In genomic region chr13:13328876-13329275, GRCm38 (mm10) we compare ENCODE assay signal across 8 mouse cellular contexts.
A peak's percentile ranks its signal among the peaks of the same experiment; 100 is the strongest.
DNase-seq lines count a peak whose midpoint lies in the region; ATAC-seq and TF ChIP-seq lines count a peak whose summit lies in the region.

No protein-coding gene starts in this region.

- TF ChIP-seq POLR2A in lung, adult 2 months (IDR thresholded peaks at IDR 0.05; ENCODE audit: borderline replicate concordance, extremely low read depth, low read depth, low read length): no peak

- no peak overlapping the region for H3K9ac ChIP-seq in midbrain, embryonic 12.5 days (replicated peaks)
- H3K9ac ChIP-seq in midbrain, embryonic 15.5 days: no peak overlapping the region
- H3K9ac ChIP-seq in hindbrain, embryonic 14.5 days: no peak overlapping the region

- TF ChIP-seq CTCF in lung, adult 2 months (IDR thresholded peaks at IDR 0.05; ENCODE audit: insufficient read depth, low read length): peak; percentile 65

- no peaks in the 10 kb centered on the region for H3K4me1 ChIP-seq in midbrain, embryonic 12.5 days
- H3K4me1 ChIP-seq in midbrain, embryonic 15.5 days: no peaks in the 10 kb centered on the region
- no peaks in the 10 kb centered on the region for H3K4me1 ChIP-seq in hindbrain, embryonic 14.5 days (replicated peaks; ENCODE audit: control insufficient read depth, insufficient read depth, low read length)
- no peaks in the 10 kb centered on the region for H3K4me1 ChIP-seq in lung, adult 2 months (ENCODE audit: control insufficient read depth, insufficient read depth, low read length)

- WGBS in midbrain, embryonic 12.5 days: 0% methylated on average over 2 of the region's 2 CpGs
- 4% methylated on average over 2 of the region's 2 CpGs for WGBS in midbrain, embryonic 15.5 days
- WGBS in hindbrain, embryonic 14.5 days: 0% methylated on average over 2 of the region's 2 CpGs
- 6% methylated on average over 2 of the region's 2 CpGs for WGBS in lung, adult 2 months

- H3K4me3 ChIP-seq in midbrain, embryonic 12.5 days: no peak overlapping the region
- no peak overlapping the region for H3K4me3 ChIP-seq in midbrain, embryonic 15.5 days
- H3K4me3 ChIP-seq in hindbrain, embryonic 14.5 days (replicated peaks; ENCODE audit: low read length): no peak overlapping the region
- no peak overlapping the region for H3K4me3 ChIP-seq in lung, adult 2 months (replicated peaks; ENCODE audit: extremely low read depth, low read depth, low read length)

- H3K27ac ChIP-seq in midbrain, embryonic 12.5 days (replicated peaks): no peak overlapping the region
- H3K27ac ChIP-seq in midbrain, embryonic 15.5 days: no peak overlapping the region
- H3K27ac ChIP-seq in hindbrain, embryonic 14.5 days: no peak overlapping the region

- no peak overlapping the region for H3K4me2 ChIP-seq in midbrain, embryonic 12.5 days (replicated peaks)
- no peak overlapping the region for H3K4me2 ChIP-seq in midbrain, embryonic 15.5 days
- H3K4me2 ChIP-seq in hindbrain, embryonic 14.5 days (replicated peaks): no peak overlapping the region

- H3K36me3 ChIP-seq in midbrain, embryonic 12.5 days: no peaks in the 10 kb centered on the region
- H3K36me3 ChIP-seq in midbrain, embryonic 15.5 days (replicated peaks): no peaks in the 10 kb centered on the region
- H3K36me3 ChIP-seq in hindbrain, embryonic 14.5 days (replicated peaks; ENCODE audit: control insufficient read depth, insufficient read depth): no peaks in the 10 kb centered on the region

- H3K27me3 ChIP-seq in midbrain, embryonic 12.5 days: no peaks in the 10 kb centered on the region
- no peaks in the 10 kb centered on the region for H3K27me3 ChIP-seq in midbrain, embryonic 15.5 days (replicated peaks)
- no peaks in the 10 kb centered on the region for H3K27me3 ChIP-seq in hindbrain, embryonic 14.5 days (ENCODE audit: control insufficient read depth, insufficient read depth, low read length)

- peak; percentile 13 to 22 for DNase-seq in cerebellum, adult 18-20 months
- DNase-seq in cerebellum, adult 9-10 months: no peak
- DNase-seq in c-Kit-positive CD71-negative TER-119-negative erythroid progenitor cells, embryonic 14.5 days (ENCODE audit: low read depth): peak; percentile 39
- DNase-seq in hindbrain, embryonic 14.5 days (ENCODE audit: low spot score): peak; percentile 65
- peak; percentile 61 for DNase-seq in lung, adult 2 months
- peak; percentile 35 to 63 for DNase-seq in spleen, postnatal 14 days (ENCODE audit: low spot score in 2 of 2)

- ATAC-seq in midbrain, embryonic 12.5 days (ENCODE audit: low FRiP score, low read depth): peak; percentile 66; the same call in 1 of the 2 replicates
- no peak for ATAC-seq in midbrain, embryonic 15.5 days (replicated peaks)
- no peak for ATAC-seq in hindbrain, embryonic 14.5 days (ENCODE audit: low FRiP score)

- no peaks in the 10 kb centered on the region for H3K9me3 ChIP-seq in midbrain, embryonic 12.5 days
- H3K9me3 ChIP-seq in midbrain, embryonic 15.5 days: no peaks in the 10 kb centered on the region
- H3K9me3 ChIP-seq in hindbrain, embryonic 14.5 days (ENCODE audit: control insufficient read depth, low read length): no peaks in the 10 kb centered on the region
